In the genomic region with DNA sequence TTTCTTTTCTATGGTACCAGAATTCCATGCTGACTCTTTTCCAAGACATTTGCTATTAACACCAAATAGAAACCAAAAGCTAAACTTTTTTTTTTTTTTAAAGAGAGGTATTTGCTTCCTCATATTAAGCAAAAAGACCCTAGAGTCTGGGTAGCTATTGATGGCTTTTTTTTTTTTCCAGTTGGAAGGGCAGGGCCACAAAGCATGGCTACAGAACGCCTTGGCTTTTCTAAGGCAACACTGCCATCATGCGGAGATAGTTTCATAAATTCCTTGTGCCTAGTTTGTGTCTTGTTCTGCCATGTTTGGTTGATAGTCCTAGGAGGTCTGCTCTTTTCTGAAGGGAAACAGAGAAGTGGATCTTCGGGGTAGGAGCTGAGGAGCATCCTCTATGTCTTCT, we compare ENCODE assay signal across 8 mouse cellular contexts.
DNase-seq lines count a peak whose midpoint lies in the region; ATAC-seq and TF ChIP-seq lines count a peak whose summit lies in the region.

No protein-coding gene starts in this region.

- ATAC-seq in limb, embryonic 14.5 days (ENCODE audit: low FRiP score, low read depth): peak; percentile 62; the same call in 1 of the 2 replicates

- no peaks in the 10 kb centered on the region for H3K27me3 ChIP-seq in limb, embryonic 14.5 days (ENCODE audit: control insufficient read depth, insufficient read depth, low read length)

- peak overlapping the region; percentile 30 for H3K4me3 ChIP-seq in limb, embryonic 14.5 days (replicated peaks; ENCODE audit: low read length)

- 0 out of 2 replicates have a peak overlapping the region, but pooled peaks have one; percentile 38 for H3K27ac ChIP-seq in limb, embryonic 14.5 days (replicated peaks; ENCODE audit: low read depth, low read length)

- no peak for TF ChIP-seq POLR2A in limb, embryonic 14.5 days (IDR thresholded peaks at IDR 0.05; ENCODE audit: borderline replicate concordance, extremely low read depth, insufficient read depth, insufficient read length)

- intact Hi-C loops in heart, postnatal 25 days (cut with DNase I): loop anchor here (5.0 to 10.0 kb wide), 2 partner anchors 1175 to 1242 kb away; no protein-coding TSS in a partner anchor

- 43% methylated on average over 3 of the region's 3 CpGs for WGBS in limb, embryonic 14.5 days

- no peaks in the 10 kb centered on the region for H3K9me3 ChIP-seq in limb, embryonic 14.5 days (ENCODE audit: control insufficient read depth, low read length)

- no peaks in the 10 kb centered on the region for H3K4me1 ChIP-seq in limb, embryonic 14.5 days (ENCODE audit: control insufficient read depth, insufficient read depth, low read length)

- peak; percentile 67 for DNase-seq in cerebellum, adult 11 months
- DNase-seq in cerebellum, adult 11-12 months: no peak
- peak; percentile 86 for DNase-seq in A20 (ENCODE audit: low read depth, low spot score)
- peak; percentile 7 for DNase-seq in embryo, embryonic 9.5 days (ENCODE audit: extremely low spot score)
- DNase-seq in heart, postnatal 25 days (ENCODE audit: low spot score): peak; percentile 54
- DNase-seq in limb, embryonic 14.5 days (ENCODE audit: low spot score): peak; percentile 75
- DNase-seq in naive thymus-derived CD4-positive, alpha-beta T cell, adult 2 months (ENCODE audit: low read depth): peak; percentile 22
- no peak for DNase-seq in testis, postnatal 10 days (ENCODE audit: low spot score)

- H3K4me2 ChIP-seq in limb, embryonic 14.5 days (replicated peaks; ENCODE audit: low read depth, low read length, severe bottlenecking): peak overlapping the region; percentile 35; the same call in 1 of the 2 replicates

- H3K36me3 ChIP-seq in limb, embryonic 14.5 days (ENCODE audit: control insufficient read depth, insufficient read depth, low read length): no peaks in the 10 kb centered on the region

- H3K9ac ChIP-seq in limb, embryonic 14.5 days (ENCODE audit: low read depth, low read length, severe bottlenecking): peak overlapping the region; percentile 46; the same call in 1 of the 2 replicates

Comparison
In these comparisons a context has a peak if more than half of its experiments do, and no peak if none do; other contexts are left out.
1. DNase-seq: peak in cerebellum, adult 11 months (single experiment), A20 (single experiment), embryo, embryonic 9.5 days (single experiment), heart, postnatal 25 days (single experiment), limb, embryonic 14.5 days (single experiment) and naive thymus-derived CD4-positive, alpha-beta T cell, adult 2 months (single experiment); none in cerebellum, adult 11-12 months (single experiment) and testis, postnatal 10 days (single experiment).